In genomic region chr1:177797151-177797755, GRCm38 (mm10) we compare ENCODE assay signal across 8 mouse cellular contexts. TPM values are rescaled to one million over a fixed set of nuclear protein-coding genes. Genes with fewer than 3 reads are reported as not detected.
A peak's percentile ranks its signal among the peaks of the same experiment; 100 is the strongest.
DNase-seq lines count a peak whose midpoint lies in the region; ATAC-seq lines count a peak whose summit lies in the region.

No protein-coding gene starts in this region.

- WGBS in forebrain, embryonic 14.5 days, result 78% methylated on average over 8 of the region's 8 CpGs
- WGBS in forebrain, embryonic 16.5 days, result 74% methylated on average over 8 of the region's 8 CpGs
- WGBS in neural tube, embryonic 12.5 days, result 74% methylated on average over 8 of the region's 8 CpGs
- 75% methylated on average over 8 of the region's 8 CpGs for WGBS in limb, embryonic 12.5 days

- H3K4me2 ChIP-seq in forebrain, embryonic 14.5 days (ENCODE audit: low read length), result peak overlapping the region; percentile 17; the same call in 1 of the 2 replicates
- H3K4me2 ChIP-seq in forebrain, embryonic 16.5 days (ENCODE audit: low read length), result no peak overlapping the region
- H3K4me2 ChIP-seq in neural tube, embryonic 12.5 days (replicated peaks), result peak overlapping the region; percentile 64; the same call in 1 of the 2 replicates
- H3K4me2 ChIP-seq in limb, embryonic 12.5 days, result peak overlapping the region; percentile 34; the same call in 1 of the 2 replicates

- H3K4me3 ChIP-seq in forebrain, embryonic 14.5 days (ENCODE audit: low read depth, low read length), result no peak overlapping the region
- no peak overlapping the region for H3K4me3 ChIP-seq in forebrain, embryonic 16.5 days (replicated peaks; ENCODE audit: low read length)
- no peak overlapping the region for H3K4me3 ChIP-seq in neural tube, embryonic 12.5 days
- H3K4me3 ChIP-seq in limb, embryonic 12.5 days (replicated peaks), result no peak overlapping the region

- H3K36me3 ChIP-seq in forebrain, embryonic 14.5 days (ENCODE audit: control insufficient read depth, insufficient read depth, low read length), result no peaks in the 10 kb centered on the region
- H3K36me3 ChIP-seq in forebrain, embryonic 16.5 days (ENCODE audit: control insufficient read depth, insufficient read depth), result no peaks in the 10 kb centered on the region
- H3K36me3 ChIP-seq in neural tube, embryonic 12.5 days, result no peaks in the 10 kb centered on the region
- no peaks in the 10 kb centered on the region for H3K36me3 ChIP-seq in limb, embryonic 12.5 days

- peak; percentile 23 for DNase-seq in forebrain, embryonic 14.5 days (ENCODE audit: low spot score)
- DNase-seq in neural tube, embryonic 10.5 days (ENCODE audit: extremely low spot score, low spot score), result no peak
- peak; percentile 22 for DNase-seq in thymus, postnatal 4 days
- DNase-seq in gastrocnemius, postnatal 25 days, result no peak
- no peak for DNase-seq in ovary, adult 18-20 months (ENCODE audit: low spot score)

- H3K9me3 ChIP-seq in forebrain, embryonic 14.5 days (replicated peaks; ENCODE audit: control insufficient read depth, low read length), result no peaks in the 10 kb centered on the region
- no peaks in the 10 kb centered on the region for H3K9me3 ChIP-seq in forebrain, embryonic 16.5 days (ENCODE audit: control insufficient read depth, low read length)
- no peaks in the 10 kb centered on the region for H3K9me3 ChIP-seq in neural tube, embryonic 12.5 days
- H3K9me3 ChIP-seq in limb, embryonic 12.5 days, result no peaks in the 10 kb centered on the region

- no peak for ATAC-seq in forebrain, embryonic 14.5 days
- ATAC-seq in forebrain, embryonic 16.5 days, result no peak
- ATAC-seq in neural tube, embryonic 12.5 days (ENCODE audit: low FRiP score, low read depth), result no peak
- no peak for ATAC-seq in limb, embryonic 12.5 days (ENCODE audit: insufficient number of reproducible peaks, insufficient read depth, low FRiP score, low TSS enrichment, low read depth)

- H3K27ac ChIP-seq in forebrain, embryonic 14.5 days (ENCODE audit: low read depth, low read length), result no peak overlapping the region
- H3K27ac ChIP-seq in forebrain, embryonic 16.5 days (ENCODE audit: low read length), result no peak overlapping the region
- no peak overlapping the region for H3K27ac ChIP-seq in neural tube, embryonic 12.5 days
- no peak overlapping the region for H3K27ac ChIP-seq in limb, embryonic 12.5 days

- no peak overlapping the region for H3K9ac ChIP-seq in forebrain, embryonic 14.5 days (ENCODE audit: low read length)
- no peak overlapping the region for H3K9ac ChIP-seq in forebrain, embryonic 16.5 days (replicated peaks; ENCODE audit: low read depth, low read length)
- no peak overlapping the region for H3K9ac ChIP-seq in neural tube, embryonic 12.5 days
- no peak overlapping the region for H3K9ac ChIP-seq in limb, embryonic 12.5 days (replicated peaks)

- H3K4me1 ChIP-seq in forebrain, embryonic 14.5 days (ENCODE audit: control insufficient read depth, insufficient read depth, low read length), result peaks cover 7% of the 10 kb centered on the region
- peaks cover 11% of the 10 kb centered on the region for H3K4me1 ChIP-seq in forebrain, embryonic 16.5 days (replicated peaks; ENCODE audit: control insufficient read depth, insufficient read depth, low read length)
- peaks cover 4% of the 10 kb centered on the region for H3K4me1 ChIP-seq in neural tube, embryonic 12.5 days
- H3K4me1 ChIP-seq in limb, embryonic 12.5 days (replicated peaks), result peaks cover 10% of the 10 kb centered on the region

- no peaks in the 10 kb centered on the region for H3K27me3 ChIP-seq in forebrain, embryonic 14.5 days (replicated peaks; ENCODE audit: control insufficient read depth, insufficient read depth, low read length)
- H3K27me3 ChIP-seq in forebrain, embryonic 16.5 days (replicated peaks; ENCODE audit: control insufficient read depth, insufficient read depth, low read length), result no peaks in the 10 kb centered on the region
- H3K27me3 ChIP-seq in neural tube, embryonic 12.5 days (replicated peaks), result no peaks in the 10 kb centered on the region
- no peaks in the 10 kb centered on the region for H3K27me3 ChIP-seq in limb, embryonic 12.5 days

RNA-seq across cellular contexts. Expression of gene Adss, which starts 0.9 kb away (rescaled TPM):
- polyA plus RNA-seq in forebrain, embryonic 14.5 days (2014; fragmentation: Nextera tagmentation; extraction: Ambion mirVana), result 52.2 and 53.8 TPM in 2 replicates
- polyA plus RNA-seq in forebrain, embryonic 16.5 days (2015; fragmentation: Nextera tagmentation; extraction: Ambion mirVana), result 54.0 and 57.0 TPM in 2 replicates
- polyA plus RNA-seq in neural tube, embryonic 12.5 days (2016; fragmentation: Nextera tagmentation; extraction: Ambion mirVana), result 50.0 and 50.5 TPM in 2 replicates
- 62.3 and 64.3 TPM in 2 replicates for polyA plus RNA-seq in limb, embryonic 12.5 days (2016; fragmentation: Nextera tagmentation; extraction: Ambion mirVana)
- 1 to 10 TPM; 8.4 to 8.8 TPM for total RNA-seq in gastrocnemius, postnatal 25 days (2021)

Comparison
In these comparisons a context has a peak if more than half of its experiments do, and no peak if none do; other contexts are left out.
1. DNase-seq: peak in forebrain, embryonic 14.5 days (single experiment) and thymus, postnatal 4 days (single experiment); none in neural tube, embryonic 10.5 days (single experiment), gastrocnemius, postnatal 25 days (single experiment) and ovary, adult 18-20 months (single experiment).